Mouse (Mus musculus): ENCODE measurements around the gene Syt1. TPM values are rescaled to one million over a fixed set of nuclear protein-coding genes. Genes with fewer than 3 reads are reported as not detected.

Syt1 gene
- polyA plus RNA-seq, 1 experiment from 2014 or later: 0.07 TPM

- WGBS (ENCODE audit: insufficient replicate concordance): 61% methylated on average over 5 of the region's 5 CpGs
- Histone ChIP-seq H3K4me1 (ENCODE audit: insufficient read depth) (no peaks in the 10 kb centered on the region), H3K27ac (ENCODE audit: low read depth) (no peak overlapping the region), H3K9me3 (ENCODE audit: low read length) (no peaks in the 10 kb centered on the region), H3K36me3 (replicated peaks; ENCODE audit: insufficient read depth, low read length) (no peaks in the 10 kb centered on the region), H3K27me3 (ENCODE audit: insufficient read depth, low read length) (no peaks in the 10 kb centered on the region), H3K9ac (replicated peaks) (no peak overlapping the region), H3K4me3 (ENCODE audit: low read depth, low read length) (no peak overlapping the region), H3K4me2 (ENCODE audit: low read depth, low read length) (no peak overlapping the region)
- ATAC-seq (no peak), DNase-seq (no peak)
- no peak for TF ChIP-seq CTCF (IDR thresholded peaks at IDR 0.05; ENCODE audit: low read depth)
- TF ChIP-seq EP300 (IDR thresholded peaks at IDR 0.05; ENCODE audit: low read depth): no peak
These were observed 366.9 kb downstream of the Syt1 start for GRCm38 (mm10) chr10:108643915-108644314.

GRCm38 (mm10) chr10:108638095-108638494, 372.7 kb downstream of the Syt1 start:
- DNase-seq (no peak), ATAC-seq (no peak)
- Histone ChIP-seq H3K27me3 (ENCODE audit: insufficient read depth, low read length) (no peaks in the 10 kb centered on the region), H3K4me3 (ENCODE audit: low read depth, low read length) (no peak overlapping the region), H3K9me3 (ENCODE audit: low read length) (no peaks in the 10 kb centered on the region), H3K4me2 (ENCODE audit: low read depth, low read length) (no peak overlapping the region), H3K9ac (replicated peaks) (no peak overlapping the region), H3K36me3 (replicated peaks; ENCODE audit: insufficient read depth, low read length) (no peaks in the 10 kb centered on the region), H3K4me1 (ENCODE audit: insufficient read depth) (no peaks in the 10 kb centered on the region), H3K27ac (ENCODE audit: low read depth) (no peak overlapping the region)
- TF ChIP-seq EP300 (IDR thresholded peaks at IDR 0.05; ENCODE audit: low read depth) (no peak), CTCF (IDR thresholded peaks at IDR 0.05; ENCODE audit: low read depth) (no peak)
- WGBS (ENCODE audit: insufficient replicate concordance): 71% methylated on average over 5 of the region's 5 CpGs

GRCm38 (mm10) chr10:108636086-108636485, 374.7 kb downstream of the Syt1 start:
- Histone ChIP-seq H3K27me3 (ENCODE audit: insufficient read depth, low read length) (no peaks in the 10 kb centered on the region), H3K9me3 (ENCODE audit: low read length) (no peaks in the 10 kb centered on the region), H3K36me3 (replicated peaks; ENCODE audit: insufficient read depth, low read length) (no peaks in the 10 kb centered on the region), H3K4me2 (ENCODE audit: low read depth, low read length) (no peak overlapping the region), H3K9ac (replicated peaks) (no peak overlapping the region), H3K4me3 (ENCODE audit: low read depth, low read length) (no peak overlapping the region), H3K27ac (ENCODE audit: low read depth) (no peak overlapping the region), H3K4me1 (ENCODE audit: insufficient read depth) (no peaks in the 10 kb centered on the region)
- no peak for ATAC-seq
- WGBS (ENCODE audit: insufficient replicate concordance): 76% methylated on average over 7 of the region's 7 CpGs
- TF ChIP-seq EP300 (IDR thresholded peaks at IDR 0.05; ENCODE audit: low read depth) (no peak), CTCF (IDR thresholded peaks at IDR 0.05; ENCODE audit: low read depth) (no peak)
- no peak for DNase-seq

- ATAC-seq (no peak), DNase-seq (no peak)
- TF ChIP-seq EP300 (IDR thresholded peaks at IDR 0.05; ENCODE audit: low read depth) (no peak), CTCF (IDR thresholded peaks at IDR 0.05; ENCODE audit: low read depth) (no peak)
- Histone ChIP-seq H3K4me3 (ENCODE audit: low read depth, low read length) (no peak overlapping the region), H3K9ac (replicated peaks) (no peak overlapping the region), H3K27me3 (ENCODE audit: insufficient read depth, low read length) (no peaks in the 10 kb centered on the region), H3K4me2 (ENCODE audit: low read depth, low read length) (no peak overlapping the region), H3K4me1 (ENCODE audit: insufficient read depth) (no peaks in the 10 kb centered on the region), H3K9me3 (ENCODE audit: low read length) (no peaks in the 10 kb centered on the region), H3K27ac (ENCODE audit: low read depth) (no peak overlapping the region), H3K36me3 (replicated peaks; ENCODE audit: insufficient read depth, low read length) (no peaks in the 10 kb centered on the region)
- WGBS (ENCODE audit: insufficient replicate concordance): 67% methylated on average over 4 of the region's 4 CpGs
These were observed 375.2 kb downstream of the Syt1 start for GRCm38 (mm10) chr10:108635616-108636015.

GRCm38 (mm10) chr10:108630841-108631240, 379.9 kb downstream of the Syt1 start:
- H3K4me2 ChIP-seq (ENCODE audit: low read depth, low read length): no peak overlapping the region
- no peaks in the 10 kb centered on the region for H3K36me3 ChIP-seq (replicated peaks; ENCODE audit: insufficient read depth, low read length)
- H3K4me3 ChIP-seq (ENCODE audit: low read depth, low read length): no peak overlapping the region
- no peaks in the 10 kb centered on the region for H3K4me1 ChIP-seq (ENCODE audit: insufficient read depth)
- H3K27me3 ChIP-seq (ENCODE audit: insufficient read depth, low read length): no peaks in the 10 kb centered on the region
- no peak for ATAC-seq
- DNase-seq: no peak
- no peak overlapping the region for H3K27ac ChIP-seq (ENCODE audit: low read depth)
- no peaks in the 10 kb centered on the region for H3K9me3 ChIP-seq (ENCODE audit: low read length)
- H3K9ac ChIP-seq (replicated peaks): no peak overlapping the region
- 77% methylated on average over 8 of the region's 8 CpGs for WGBS (ENCODE audit: insufficient replicate concordance)
- TF ChIP-seq EP300 (IDR thresholded peaks at IDR 0.05; ENCODE audit: low read depth) (no peak), CTCF (IDR thresholded peaks at IDR 0.05; ENCODE audit: low read depth) (no peak)

DNA sequence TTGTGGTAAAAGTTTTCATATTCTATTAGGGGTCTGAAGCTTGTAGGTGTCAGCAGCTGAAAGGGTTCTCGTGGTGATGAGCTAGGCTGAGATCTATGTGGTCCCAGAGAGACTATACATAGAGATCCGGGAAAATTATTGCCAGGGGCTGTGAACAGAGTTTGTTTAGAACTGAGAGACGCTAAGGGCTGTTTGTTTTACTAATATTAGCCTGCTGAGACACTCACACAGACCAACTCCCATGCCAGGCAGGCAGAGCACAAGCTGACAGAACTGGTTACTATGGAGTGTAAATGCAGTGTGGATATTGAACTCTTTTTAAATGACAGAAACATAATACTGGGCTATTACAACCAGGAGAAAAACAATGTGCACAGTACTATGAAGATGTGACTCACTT, 384.4 kb downstream of the Syt1 start:
- Histone ChIP-seq H3K4me1 (ENCODE audit: insufficient read depth) (no peaks in the 10 kb centered on the region), H3K27ac (ENCODE audit: low read depth) (no peak overlapping the region), H3K4me3 (ENCODE audit: low read depth, low read length) (no peak overlapping the region), H3K9ac (replicated peaks) (no peak overlapping the region), H3K9me3 (ENCODE audit: low read length) (no peaks in the 10 kb centered on the region), H3K4me2 (ENCODE audit: low read depth, low read length) (no peak overlapping the region), H3K27me3 (ENCODE audit: insufficient read depth, low read length) (no peaks in the 10 kb centered on the region), H3K36me3 (replicated peaks; ENCODE audit: insufficient read depth, low read length) (no peaks in the 10 kb centered on the region)
- 38% methylated on average over 3 of the region's 3 CpGs for WGBS (ENCODE audit: insufficient replicate concordance)
- no peak for ATAC-seq
- no peak for TF ChIP-seq CTCF (IDR thresholded peaks at IDR 0.05; ENCODE audit: low read depth)
- TF ChIP-seq EP300 (IDR thresholded peaks at IDR 0.05; ENCODE audit: low read depth): no peak
- no peak for DNase-seq

- Histone ChIP-seq H3K36me3 (replicated peaks; ENCODE audit: insufficient read depth, low read length) (no peaks in the 10 kb centered on the region), H3K27me3 (ENCODE audit: insufficient read depth, low read length) (no peaks in the 10 kb centered on the region), H3K27ac (ENCODE audit: low read depth) (no peak overlapping the region), H3K9me3 (ENCODE audit: low read length) (no peaks in the 10 kb centered on the region), H3K4me2 (ENCODE audit: low read depth, low read length) (no peak overlapping the region), H3K4me3 (ENCODE audit: low read depth, low read length) (no peak overlapping the region), H3K9ac (replicated peaks) (no peak overlapping the region), H3K4me1 (ENCODE audit: insufficient read depth) (no peaks in the 10 kb centered on the region)
- ATAC-seq (no peak), DNase-seq (no peak)
- 60% methylated on average over 4 of the region's 4 CpGs for WGBS (ENCODE audit: insufficient replicate concordance)
- TF ChIP-seq CTCF (IDR thresholded peaks at IDR 0.05; ENCODE audit: low read depth) (no peak), EP300 (IDR thresholded peaks at IDR 0.05; ENCODE audit: low read depth) (no peak)
These were observed 387.8 kb downstream of the Syt1 start for GRCm38 (mm10) chr10:108623002-108623401.
